Mouse (Mus musculus): ENCODE data around the gene Gm20388. TPM values are rescaled to one million over a fixed set of nuclear protein-coding genes. Genes with fewer than 3 reads are reported as not detected.
"Not testable (repeated sequence)": the region's sequence is repeated elsewhere in the genome, so short reads cannot be mapped to it uniquely, and the experiment has no call there.

The Gm20388 gene
- polyA plus RNA-seq, 1 experiment from 2014 or later, result not detected

DNA sequence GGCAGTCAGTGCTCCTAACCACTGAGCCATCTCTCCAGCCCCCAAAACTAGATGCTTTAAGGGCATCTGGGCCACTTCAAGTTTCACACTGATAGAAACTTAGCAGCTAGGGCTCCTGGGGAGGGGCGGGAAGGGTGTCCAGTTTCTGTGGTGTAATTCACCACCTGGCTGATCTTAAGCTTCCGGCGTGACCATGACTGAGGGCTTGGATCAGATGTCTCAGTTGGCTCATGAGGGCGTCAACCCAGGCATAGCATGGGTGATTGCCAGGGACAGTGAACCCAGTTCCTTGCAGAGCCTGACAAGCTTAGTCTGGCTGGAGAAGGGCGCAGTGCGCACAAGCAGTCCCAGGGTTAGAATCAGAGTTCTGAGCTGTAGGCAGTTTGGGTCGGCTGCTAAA, 868.5 kb downstream of the Gm20388 start:
- H3K9ac ChIP-seq, result no peak overlapping the region
- H3K9me3 ChIP-seq, result no peaks in the 10 kb centered on the region
- no peaks in the 10 kb centered on the region for H3K4me1 ChIP-seq
- WGBS, result 92% methylated on average over 7 of the region's 7 CpGs
- H3K4me3 ChIP-seq, result no peak overlapping the region
- no peak overlapping the region for H3K27ac ChIP-seq
- no peak overlapping the region for H3K4me2 ChIP-seq
- H3K27me3 ChIP-seq, result peaks cover 7% of the 10 kb centered on the region; the same call in 1 of the 2 replicates
- no peak for ATAC-seq (ENCODE audit: insufficient number of reproducible peaks, insufficient read depth, low FRiP score, low TSS enrichment, low read depth)
- H3K36me3 ChIP-seq, result no peaks in the 10 kb centered on the region

DNA sequence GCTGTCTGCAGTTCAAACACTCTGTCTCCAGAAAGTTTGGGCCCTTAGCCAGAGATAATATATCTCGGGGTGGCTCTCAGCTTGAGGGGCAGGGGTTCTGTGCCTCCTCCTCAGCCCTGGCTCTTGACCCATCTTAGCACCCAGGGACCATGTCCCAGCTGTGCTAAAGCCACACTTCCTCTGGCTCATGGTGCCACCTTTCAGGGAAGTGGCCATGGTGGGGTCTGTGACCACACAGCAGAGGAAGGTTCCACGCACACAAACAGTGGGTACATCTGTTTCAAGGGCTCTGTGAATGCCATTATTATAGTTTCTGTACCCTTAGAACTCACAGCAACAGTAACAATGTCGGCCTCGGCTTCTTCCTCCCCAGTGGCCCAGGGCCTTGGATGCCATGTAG, 873.1 kb downstream of the Gm20388 start:
- H3K4me1 ChIP-seq, result no peaks in the 10 kb centered on the region
- no peaks in the 10 kb centered on the region for H3K9me3 ChIP-seq
- no peaks in the 10 kb centered on the region for H3K27me3 ChIP-seq
- H3K4me3 ChIP-seq, result no peak overlapping the region
- 75% methylated on average over 4 of the region's 4 CpGs for WGBS
- ATAC-seq (ENCODE audit: insufficient number of reproducible peaks, insufficient read depth, low FRiP score, low TSS enrichment, low read depth), result no peak
- no peak overlapping the region for H3K27ac ChIP-seq
- no peak overlapping the region for H3K4me2 ChIP-seq
- H3K9ac ChIP-seq, result no peak overlapping the region
- H3K36me3 ChIP-seq, result no peaks in the 10 kb centered on the region

DNA sequence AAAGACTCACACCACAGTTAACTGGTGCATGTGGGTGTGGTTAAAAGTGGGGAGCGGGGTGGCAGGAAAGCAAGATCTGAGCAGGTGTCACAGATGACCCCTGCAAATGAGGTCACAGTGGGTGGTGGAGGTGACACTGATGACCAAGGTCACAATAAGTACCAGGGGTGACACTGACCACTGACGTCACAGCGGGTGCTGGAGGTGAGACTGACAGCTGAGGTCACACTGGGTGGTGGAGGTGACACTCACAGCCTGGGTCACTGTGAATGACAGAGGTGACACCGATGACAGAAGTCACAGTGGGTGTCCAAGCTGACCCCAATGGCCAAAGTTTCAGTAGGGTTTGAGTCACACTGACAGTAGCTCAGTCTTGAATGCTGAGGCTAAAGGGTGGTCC, 876.1 kb downstream of the Gm20388 start:
- Histone ChIP-seq H3K4me1 (no peaks in the 10 kb centered on the region), H3K9ac (no peak overlapping the region), H3K36me3 (no peaks in the 10 kb centered on the region), H3K27ac (no peak overlapping the region), H3K9me3 (no peaks in the 10 kb centered on the region), H3K4me2 (no peak overlapping the region), H3K4me3 (no peak overlapping the region), H3K27me3 (no peaks in the 10 kb centered on the region)
- WGBS, result 89% methylated on average over 4 of the region's 4 CpGs
- ATAC-seq (ENCODE audit: insufficient number of reproducible peaks, insufficient read depth, low FRiP score, low TSS enrichment, low read depth), result no peak

DNA sequence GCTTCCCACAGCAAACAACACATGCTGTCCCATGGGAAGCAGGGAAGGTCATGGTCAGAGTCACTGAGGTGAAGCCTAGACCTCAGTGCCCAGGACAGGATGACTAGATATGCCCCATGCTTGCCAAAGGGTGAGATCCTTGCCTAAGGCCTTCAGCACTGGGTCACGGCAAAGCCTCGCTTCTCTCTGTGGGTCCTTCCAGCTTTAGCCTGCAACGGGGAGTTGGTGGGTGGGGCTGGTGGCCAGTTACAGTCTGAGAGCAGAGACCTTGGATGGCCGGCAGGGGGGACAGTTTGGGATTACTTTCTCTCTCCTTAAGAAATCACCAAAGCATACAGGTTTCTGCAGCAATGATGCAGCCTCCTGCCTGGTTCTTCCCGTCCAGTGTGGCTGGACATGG, 877.0 kb downstream of the Gm20388 start:
- Histone ChIP-seq H3K4me2 (no peak overlapping the region), H3K36me3 (no peaks in the 10 kb centered on the region), H3K9ac (no peak overlapping the region), H3K4me3 (no peak overlapping the region), H3K27me3 (no peaks in the 10 kb centered on the region), H3K4me1 (no peaks in the 10 kb centered on the region), H3K27ac (no peak overlapping the region), H3K9me3 (no peaks in the 10 kb centered on the region)
- 31% methylated on average over 5 of the region's 5 CpGs for WGBS
- no peak for ATAC-seq (ENCODE audit: insufficient number of reproducible peaks, insufficient read depth, low FRiP score, low TSS enrichment, low read depth)

DNA sequence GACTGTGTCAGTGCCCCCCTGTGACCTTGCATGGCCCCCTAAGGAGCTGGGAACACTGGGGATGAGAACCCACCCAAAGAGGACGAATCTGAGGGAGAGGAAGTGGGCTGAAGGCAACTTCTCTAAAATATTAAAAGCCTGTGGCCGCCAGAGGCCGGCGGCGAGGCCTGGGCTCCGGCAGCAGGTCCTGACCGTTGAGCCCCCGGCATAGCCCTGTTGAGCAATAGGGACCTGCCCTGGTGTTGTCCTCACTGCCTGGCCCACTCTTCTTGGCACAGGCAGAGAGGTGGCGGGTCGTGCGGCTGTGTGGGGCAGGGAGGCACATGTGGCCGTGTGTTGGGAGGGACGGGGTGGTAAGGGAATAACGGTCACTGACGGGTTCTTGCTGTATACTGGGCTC, 882.1 kb downstream of the Gm20388 start:
- WGBS, result 83% methylated on average over 15 of the region's 15 CpGs
- no peak overlapping the region for H3K4me2 ChIP-seq
- no peak overlapping the region for H3K9ac ChIP-seq
- no peaks in the 10 kb centered on the region for H3K9me3 ChIP-seq
- no peaks in the 10 kb centered on the region for H3K36me3 ChIP-seq
- H3K27me3 ChIP-seq, result no peaks in the 10 kb centered on the region
- ATAC-seq (ENCODE audit: insufficient number of reproducible peaks, insufficient read depth, low FRiP score, low TSS enrichment, low read depth), result no peak
- H3K27ac ChIP-seq, result no peak overlapping the region
- H3K4me3 ChIP-seq, result no peak overlapping the region
- H3K4me1 ChIP-seq, result no peaks in the 10 kb centered on the region

DNA sequence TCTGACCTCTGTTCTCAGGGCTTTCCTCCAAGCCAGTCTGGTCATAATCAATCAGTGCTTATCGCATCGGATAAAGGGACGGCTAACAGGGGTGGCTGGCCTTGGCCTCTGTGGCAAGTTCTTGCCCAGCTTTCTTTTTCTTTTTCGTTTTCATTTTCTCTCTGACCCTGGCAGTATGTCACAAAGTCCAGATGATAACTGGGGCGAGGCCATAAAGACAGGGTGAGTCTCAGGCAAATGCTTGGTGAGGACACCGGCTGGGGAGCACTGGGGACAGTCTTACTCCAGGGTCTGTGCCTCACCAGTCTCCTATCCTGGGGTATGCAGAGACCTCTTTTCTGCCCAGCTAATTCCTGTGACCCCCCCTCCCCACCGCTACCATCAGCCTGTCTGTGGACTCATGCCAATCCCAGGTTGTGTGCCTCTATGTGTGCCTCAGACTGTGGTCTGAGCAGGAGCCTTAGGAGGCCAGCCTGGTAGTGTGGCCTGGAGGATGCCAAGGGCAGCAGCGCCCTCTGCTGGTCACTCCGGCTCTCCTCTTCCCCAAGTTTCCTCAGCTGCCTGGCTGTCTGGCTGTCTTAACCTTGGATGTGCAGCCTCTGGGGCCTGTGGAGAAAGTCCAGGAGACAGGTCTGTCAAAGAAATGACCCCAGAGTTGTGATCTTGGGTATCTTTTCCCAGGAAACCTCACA, 885.4 kb downstream of the Gm20388 start:
- peaks cover 15% of the 10 kb centered on the region for H3K27me3 ChIP-seq
- no peaks in the 10 kb centered on the region for H3K9me3 ChIP-seq
- H3K4me3 ChIP-seq, result no peak overlapping the region
- H3K36me3 ChIP-seq, result no peaks in the 10 kb centered on the region
- WGBS, result 49% methylated on average over 9 of the region's 9 CpGs
- no peak overlapping the region for H3K4me2 ChIP-seq
- no peaks in the 10 kb centered on the region; the same call in 1 of the 2 replicates for H3K4me1 ChIP-seq
- no peak overlapping the region for H3K9ac ChIP-seq
- no peak overlapping the region for H3K27ac ChIP-seq
- ATAC-seq (ENCODE audit: insufficient number of reproducible peaks, insufficient read depth, low FRiP score, low TSS enrichment, low read depth), result no peak

GRCm38 (mm10) chr8:120797019-120797727, 886.5 kb downstream of the Gm20388 start:
- Histone ChIP-seq H3K36me3 (no peaks in the 10 kb centered on the region), H3K9ac (no peak overlapping the region), H3K27me3 (peaks cover 26% of the 10 kb centered on the region), H3K4me2 (no peak overlapping the region), H3K4me3 (no peak overlapping the region), H3K4me1 (no peaks in the 10 kb centered on the region; the same call in 1 of the 2 replicates), H3K9me3 (no peaks in the 10 kb centered on the region), H3K27ac (no peak overlapping the region)
- ATAC-seq (ENCODE audit: insufficient number of reproducible peaks, insufficient read depth, low FRiP score, low TSS enrichment, low read depth), result no peak
- 84% methylated on average over 9 of the region's 9 CpGs for WGBS

- Histone ChIP-seq H3K9ac (peak overlapping the region; percentile 44; the same call in 1 of the 2 replicates), H3K27ac (no peak overlapping the region), H3K27me3 (peaks cover 33% of the 10 kb centered on the region), H3K4me2 (peak overlapping the region; percentile 48), H3K4me1 (no peaks in the 10 kb centered on the region; the same call in 1 of the 2 replicates), H3K9me3 (no peaks in the 10 kb centered on the region), H3K36me3 (no peaks in the 10 kb centered on the region), H3K4me3 (no peak overlapping the region)
- no peak for ATAC-seq (ENCODE audit: insufficient number of reproducible peaks, insufficient read depth, low FRiP score, low TSS enrichment, low read depth)
- WGBS, result 5% methylated on average over 17 of the region's 17 CpGs
Measured at GRCm38 (mm10) chr8:120800308-120800865, 889.7 kb downstream of the Gm20388 start.

GRCm38 (mm10) chr8:120803661-120804375, 893.2 kb downstream of the Gm20388 start:
- ATAC-seq (ENCODE audit: insufficient number of reproducible peaks, insufficient read depth, low FRiP score, low TSS enrichment, low read depth), result not testable (repeated sequence)

GRCm38 (mm10) chr8:120804741-120805140, 894.1 kb downstream of the Gm20388 start:
- H3K27ac ChIP-seq, result no peak overlapping the region
- H3K9me3 ChIP-seq, result no peaks in the 10 kb centered on the region
- H3K9ac ChIP-seq, result no peak overlapping the region
- H3K4me3 ChIP-seq, result no peak overlapping the region
- peaks cover 40% of the 10 kb centered on the region for H3K27me3 ChIP-seq
- H3K36me3 ChIP-seq, result no peaks in the 10 kb centered on the region
- ATAC-seq (ENCODE audit: insufficient number of reproducible peaks, insufficient read depth, low FRiP score, low TSS enrichment, low read depth), result no peak
- peaks cover 4% of the 10 kb centered on the region; the same call in 1 of the 2 replicates for H3K4me1 ChIP-seq
- H3K4me2 ChIP-seq, result no peak overlapping the region
- 71% methylated on average over 3 of the region's 3 CpGs for WGBS

More at GRCm38 (mm10) chr8:120803661-120804375, 893.2 kb downstream of the Gm20388 start:
- H3K4me1 ChIP-seq, H3K9ac ChIP-seq, H3K27ac ChIP-seq, H3K36me3 ChIP-seq, H3K4me2 ChIP-seq, H3K9me3 ChIP-seq, H3K4me3 ChIP-seq: not testable (repeated sequence)
- WGBS, result 51% methylated on average over 6 of the region's 6 CpGs
- H3K27me3 ChIP-seq, result peaks cover 45% of the 10 kb centered on the region

- H3K4me2 ChIP-seq, result no peak overlapping the region
- ATAC-seq (ENCODE audit: insufficient number of reproducible peaks, insufficient read depth, low FRiP score, low TSS enrichment, low read depth), result no peak
- H3K27me3 ChIP-seq, result peaks cover 26% of the 10 kb centered on the region
- H3K9me3 ChIP-seq, result no peaks in the 10 kb centered on the region
- no peak overlapping the region for H3K4me3 ChIP-seq
- 61% methylated on average over 12 of the region's 12 CpGs for WGBS
- no peaks in the 10 kb centered on the region for H3K36me3 ChIP-seq
- 0 out of 2 replicates have a peak, but pooled peaks cover 4% of the 10 kb centered on the region for H3K4me1 ChIP-seq
- H3K27ac ChIP-seq, result no peak overlapping the region
- no peak overlapping the region for H3K9ac ChIP-seq
Measured at GRCm38 (mm10) chr8:120806780-120807264, 896.2 kb downstream of the Gm20388 start.
